Mouse (Mus musculus) embryonic facial prominence, embryonic 14.5 days (tissue): ENCODE measurements around the gene Ptger3. TPM values are rescaled to one million over a fixed set of nuclear protein-coding genes. Genes with fewer than 3 reads are reported as not detected.
A peak's percentile ranks its signal among the peaks of the same experiment; 100 is the strongest.

Source experiments
- ATAC-seq: fragments of 200-750 bp; cut with Nextera tagmentation; 2 replicates; pipeline ENCODE4 v1.8.0; 2017; ENCODE audit warnings: low read depth, moderate number of reproducible peaks, moderate TSS enrichment
- DNase-seq: peaks from one replicate; pipeline ENCODE4 v3.0.0-alpha.2; 2015; ENCODE audit warnings: low spot score
- H3K27ac ChIP-seq: fragments of 300-500 bp; sonication (generic); replicated peaks from 2 replicates; pipeline ENCODE4 v1.5.1; 2014; ENCODE audit warnings: low read depth, mild to moderate bottlenecking, low read length, moderate library complexity
- H3K27me3 ChIP-seq: fragments of 300-500 bp; sonication (generic); replicated peaks from 2 replicates; pipeline ENCODE4 v1.6.1; 2014; ENCODE audit warnings: low read length; ENCODE audit not compliant: control insufficient read depth, insufficient read depth
- H3K36me3 ChIP-seq: fragments of 300-500 bp; sonication (generic); 2 replicates; pipeline ENCODE4 v1.6.1; 2014; ENCODE audit warnings: low read length, mixed read lengths; ENCODE audit not compliant: control insufficient read depth, insufficient read depth
- H3K4me1 ChIP-seq: fragments of 300-500 bp; sonication (generic); 2 replicates; pipeline ENCODE4 v1.6.1; 2014; ENCODE audit warnings: antibody characterized with exemption, low read length; ENCODE audit not compliant: control insufficient read depth, insufficient read depth
- H3K4me2 ChIP-seq: fragments of 300-500 bp; sonication (generic); 2 replicates; pipeline ENCODE4 v1.6.1; 2014; ENCODE audit warnings: low read depth, mild to moderate bottlenecking, low read length, moderate library complexity, mixed read lengths
- H3K4me3 ChIP-seq: fragments of 300-500 bp; sonication (generic); 2 replicates; pipeline ENCODE4 v1.5.1; 2014; ENCODE audit warnings: low read depth, mild to moderate bottlenecking, low read length
- H3K9ac ChIP-seq: fragments of 300-500 bp; sonication (generic); 2 replicates; pipeline ENCODE4 v1.6.1; 2014; ENCODE audit warnings: low read depth, mild to moderate bottlenecking, low read length, moderate library complexity, mixed read lengths
- H3K9me3 ChIP-seq: fragments of 300-500 bp; sonication (generic); 2 replicates; pipeline ENCODE4 v1.6.1; 2016; ENCODE audit warnings: low read length; ENCODE audit not compliant: control insufficient read depth
- WGBS: fragments of 180-500 bp; shearing (Covaris S2); extraction: QIAGEN DNeasy Blood & Tissue Kit; methylation state at CpG from one replicate; pipeline ENCODE4 v1.1.7; 2014; 5-methylcytosine and 5-hydroxymethylcytosine counted together
- polyA plus RNA-seq: library from polyadenylated mRNA; unstranded; fragments of >200 nt; fragmentation: Nextera tagmentation; extraction: Ambion mirVana; gene quantifications from 2 replicates; pipeline ENCODE4 v1.2.1, GENCODE M21; 2014

Ptger3 gene
- polyA plus RNA-seq, 1 experiment from 2014 or later: 12.0 TPM

DNA sequence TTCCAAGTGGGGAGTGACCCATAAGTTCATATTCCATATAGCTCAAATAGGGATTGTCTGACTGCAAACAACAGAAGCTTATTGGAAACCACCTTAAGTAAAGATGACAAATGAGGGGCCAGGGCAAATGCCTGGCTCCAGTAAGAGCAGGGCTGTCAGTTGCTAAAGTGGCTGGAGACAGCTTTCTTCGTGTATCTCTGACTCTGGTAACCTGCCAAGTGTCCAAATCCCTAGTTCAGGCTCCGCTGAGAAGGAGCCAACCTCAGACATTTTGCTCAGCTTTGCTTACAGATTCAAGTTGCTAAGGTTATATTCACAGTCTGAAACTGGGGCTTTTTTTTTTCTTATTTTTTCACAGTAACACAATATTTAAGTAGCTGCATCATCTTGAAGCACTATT, 12.7 kb downstream of the Ptger3 start:
- ATAC-seq: no peak
- DNase-seq: peak; percentile 45
- H3K9ac ChIP-seq: no peak overlapping the region
- H3K36me3 ChIP-seq: no peaks in the 10 kb centered on the region
- no peak overlapping the region for H3K27ac ChIP-seq
- H3K4me1 ChIP-seq: peaks cover 17% of the 10 kb centered on the region; the same call in 1 of the 2 replicates
- H3K4me2 ChIP-seq: no peak overlapping the region
- no peak overlapping the region for H3K4me3 ChIP-seq
- WGBS: 47% methylated on average over 2 of the region's 2 CpGs
- no peaks in the 10 kb centered on the region for H3K27me3 ChIP-seq
- no peaks in the 10 kb centered on the region for H3K9me3 ChIP-seq

DNA sequence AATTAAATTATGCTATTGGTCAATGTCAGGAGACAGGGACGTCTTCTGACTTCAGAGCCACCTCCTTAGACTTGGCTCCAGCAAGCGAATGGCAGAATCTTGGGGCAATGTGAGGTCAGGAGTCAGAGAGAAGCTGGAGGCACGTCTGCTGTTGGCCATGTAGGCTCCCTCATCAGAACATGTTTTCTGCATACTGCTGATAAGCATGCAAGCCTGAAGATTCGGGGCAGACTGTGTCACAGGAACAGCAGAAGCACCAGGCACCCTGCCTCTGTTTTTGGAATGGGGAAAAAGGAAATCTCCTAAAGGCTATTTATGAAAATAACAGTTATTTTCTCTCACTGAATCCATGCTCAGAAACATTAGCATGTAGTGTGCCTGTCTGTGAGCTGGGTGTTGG, 13.6 kb downstream of the Ptger3 start:
- WGBS: 73% methylated on average over 4 of the region's 4 CpGs
- H3K4me3 ChIP-seq: no peak overlapping the region
- ATAC-seq: no peak

DNA sequence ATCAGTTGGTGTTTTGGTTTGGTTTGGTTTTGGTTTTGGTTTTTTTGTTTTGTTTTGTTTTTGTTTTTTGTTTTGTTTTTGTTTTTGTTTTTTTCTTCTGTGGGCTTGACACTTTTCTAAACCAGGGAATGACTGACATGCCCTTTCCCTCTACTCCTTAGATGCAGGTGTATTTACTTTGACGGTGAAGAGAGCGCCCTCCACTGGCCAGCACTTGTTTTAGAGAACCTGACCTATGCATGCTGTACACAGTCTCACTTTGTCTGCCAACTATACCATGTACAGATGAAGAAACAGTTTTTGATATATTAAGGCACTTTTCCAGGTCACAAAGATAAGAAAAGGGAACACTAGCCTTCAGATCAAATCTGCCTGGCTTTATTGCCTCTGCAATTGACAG, 15.1 kb downstream of the Ptger3 start:
- Histone ChIP-seq H3K9me3 (no peaks in the 10 kb centered on the region), H3K4me2 (no peak overlapping the region), H3K27ac (no peak overlapping the region), H3K27me3 (no peaks in the 10 kb centered on the region), H3K36me3 (no peaks in the 10 kb centered on the region), H3K9ac (no peak overlapping the region), H3K4me1 (peaks cover 17% of the 10 kb centered on the region; the same call in 1 of the 2 replicates), H3K4me3 (no peak overlapping the region)
- DNase-seq (no peak), ATAC-seq (no peak)
- 36% methylated on average over 2 of the region's 2 CpGs for WGBS

More for the DNA sequence above, 13.6 kb downstream of the Ptger3 start:
- Histone ChIP-seq H3K9me3 (no peaks in the 10 kb centered on the region), H3K27me3 (no peaks in the 10 kb centered on the region), H3K4me2 (no peak overlapping the region), H3K4me1 (peaks cover 17% of the 10 kb centered on the region; the same call in 1 of the 2 replicates), H3K27ac (no peak overlapping the region), H3K9ac (no peak overlapping the region), H3K36me3 (no peaks in the 10 kb centered on the region)
- no peak for DNase-seq

DNA sequence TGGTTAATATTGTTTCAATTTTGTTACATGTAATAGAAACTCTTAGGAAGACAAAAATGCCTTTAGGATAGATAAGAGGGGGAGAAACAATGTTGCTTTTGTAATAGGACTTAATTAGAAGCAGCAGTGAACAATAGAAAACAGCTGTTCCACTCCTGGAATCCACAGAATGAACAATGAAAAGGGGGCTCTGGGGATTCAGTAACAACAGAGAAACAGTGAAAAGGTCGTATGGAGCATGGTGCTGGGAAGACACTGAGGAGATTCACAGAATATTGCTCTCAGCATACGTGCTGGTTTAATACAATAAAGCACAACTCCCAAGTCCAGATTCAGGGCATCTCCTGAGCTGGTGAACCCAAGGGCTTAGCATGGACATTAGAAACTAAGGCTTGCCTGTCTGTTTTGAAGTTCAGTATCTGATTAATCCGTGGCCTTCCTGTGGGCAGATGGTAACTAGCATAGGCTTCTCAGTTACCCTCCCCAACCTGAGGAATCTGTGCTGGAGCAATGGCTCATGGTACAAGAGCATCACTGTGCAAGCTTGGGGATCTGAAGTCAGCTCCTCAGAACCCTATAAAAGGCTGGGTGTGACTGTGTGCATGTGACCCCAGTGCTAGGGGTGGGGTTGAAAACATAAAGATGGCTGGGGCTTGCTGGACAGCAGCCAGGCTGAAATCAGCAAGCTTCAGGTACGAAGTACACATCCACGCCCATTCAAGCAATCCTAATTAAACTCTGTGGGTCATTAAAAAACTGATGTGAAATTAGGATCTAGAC, 16.1 kb downstream of the Ptger3 start:
- Histone ChIP-seq H3K9ac (no peak overlapping the region), H3K4me2 (no peak overlapping the region), H3K4me3 (no peak overlapping the region), H3K9me3 (no peaks in the 10 kb centered on the region), H3K4me1 (0 out of 2 replicates have a peak, but pooled peaks cover 12% of the 10 kb centered on the region), H3K36me3 (no peaks in the 10 kb centered on the region), H3K27ac (0 out of 2 replicates have a peak overlapping the region, but pooled peaks have one; percentile 11), H3K27me3 (no peaks in the 10 kb centered on the region)
- DNase-seq (peak; percentile 85), ATAC-seq (peak; percentile 85)
- 35% methylated on average over 5 of the region's 5 CpGs for WGBS

DNA sequence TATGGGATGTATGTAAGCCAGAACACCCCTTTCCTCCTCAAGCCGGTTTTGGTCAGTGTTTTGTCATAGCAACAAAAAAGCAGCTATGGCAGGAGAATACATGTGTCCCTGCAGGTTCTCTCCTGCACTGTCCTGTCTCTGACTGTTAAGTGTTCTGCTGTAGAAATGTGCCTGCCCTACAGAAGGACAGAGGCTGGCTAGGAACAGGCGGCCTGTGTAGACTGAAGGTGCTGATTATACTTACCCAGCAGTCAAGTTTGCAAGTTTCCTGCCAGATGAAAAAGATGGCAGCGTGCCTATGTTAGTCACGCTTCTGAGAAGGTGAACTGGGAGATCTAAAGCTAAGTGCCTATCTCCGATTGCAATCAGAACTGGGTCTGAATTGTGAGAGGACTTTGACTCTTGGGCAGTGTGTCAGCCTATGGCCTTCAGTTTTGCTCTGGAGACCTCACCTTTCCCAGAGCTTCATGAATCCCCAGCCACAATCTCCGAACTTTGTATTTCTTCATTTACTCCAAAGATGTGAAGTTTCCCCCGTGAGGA, 31.2 kb downstream of the Ptger3 start:
- no peaks in the 10 kb centered on the region for H3K9me3 ChIP-seq
- no peak overlapping the region for H3K4me3 ChIP-seq
- DNase-seq (peak; percentile 34), ATAC-seq (no peak)
- no peak overlapping the region for H3K27ac ChIP-seq
- H3K27me3 ChIP-seq: no peaks in the 10 kb centered on the region
- 59% methylated on average over 7 of the region's 7 CpGs for WGBS
- H3K4me1 ChIP-seq: no peaks in the 10 kb centered on the region
- no peak overlapping the region for H3K9ac ChIP-seq
- H3K36me3 ChIP-seq: no peaks in the 10 kb centered on the region
- H3K4me2 ChIP-seq: no peak overlapping the region

DNA sequence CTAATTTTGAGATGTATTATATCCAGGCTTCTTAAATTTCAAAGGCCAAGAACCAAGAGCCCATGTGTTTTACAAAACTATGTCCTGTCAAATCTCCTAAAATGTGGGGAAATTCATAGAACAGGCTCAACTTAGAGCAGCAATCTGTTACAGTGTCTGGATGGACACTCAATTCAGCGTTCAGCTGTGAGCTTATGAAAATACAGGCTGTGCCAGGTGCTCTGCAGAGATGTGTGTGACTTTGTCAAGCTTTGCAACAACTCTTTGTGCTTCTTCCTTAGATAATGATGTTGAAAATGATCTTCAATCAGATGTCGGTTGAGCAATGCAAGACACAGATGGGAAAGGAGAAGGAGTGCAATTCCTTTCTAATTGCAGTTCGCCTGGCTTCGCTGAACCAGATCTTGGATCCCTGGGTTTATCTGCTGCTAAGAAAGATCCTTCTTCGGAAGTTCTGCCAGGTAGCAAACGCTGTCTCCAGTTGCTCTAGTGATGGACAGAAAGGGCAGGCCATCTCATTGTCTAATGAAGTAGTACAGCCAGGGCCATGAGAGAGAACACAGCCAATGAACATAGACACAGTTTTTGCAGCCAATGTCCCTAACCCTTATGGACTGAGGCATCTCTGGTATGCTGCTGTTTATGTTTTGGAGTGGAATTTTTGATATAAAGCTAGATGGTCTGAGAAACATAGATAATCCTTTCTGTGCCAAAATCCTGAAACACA, 38.2 kb downstream of the Ptger3 start:
- Histone ChIP-seq H3K4me2 (no peak overlapping the region), H3K9me3 (no peaks in the 10 kb centered on the region), H3K27ac (no peak overlapping the region), H3K4me1 (no peaks in the 10 kb centered on the region), H3K4me3 (no peak overlapping the region), H3K36me3 (no peaks in the 10 kb centered on the region), H3K9ac (no peak overlapping the region), H3K27me3 (no peaks in the 10 kb centered on the region)
- DNase-seq (no peak), ATAC-seq (no peak)
- WGBS: 73% methylated on average over 6 of the region's 6 CpGs

DNA sequence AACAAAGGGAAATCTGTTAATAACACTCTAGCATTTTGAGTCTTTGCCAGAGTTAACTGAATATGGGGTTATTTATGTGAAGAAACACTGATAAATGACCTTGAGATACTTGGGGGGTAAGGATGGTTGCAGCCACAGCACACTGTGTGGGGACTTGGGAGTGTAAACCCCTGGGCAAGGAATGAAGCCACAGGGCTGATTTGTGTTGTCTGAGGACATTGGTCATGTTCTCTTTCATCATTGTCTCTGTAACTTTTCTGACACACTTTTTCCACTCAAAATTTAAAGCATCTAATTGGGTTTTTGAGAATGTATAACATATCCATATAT, 38.7 kb downstream of the Ptger3 start:
- ATAC-seq (no peak), DNase-seq (no peak)
- Histone ChIP-seq H3K4me2 (no peak overlapping the region), H3K4me3 (no peak overlapping the region), H3K36me3 (no peaks in the 10 kb centered on the region), H3K9me3 (no peaks in the 10 kb centered on the region), H3K27ac (no peak overlapping the region), H3K4me1 (no peaks in the 10 kb centered on the region), H3K27me3 (no peaks in the 10 kb centered on the region), H3K9ac (no peak overlapping the region)

DNA sequence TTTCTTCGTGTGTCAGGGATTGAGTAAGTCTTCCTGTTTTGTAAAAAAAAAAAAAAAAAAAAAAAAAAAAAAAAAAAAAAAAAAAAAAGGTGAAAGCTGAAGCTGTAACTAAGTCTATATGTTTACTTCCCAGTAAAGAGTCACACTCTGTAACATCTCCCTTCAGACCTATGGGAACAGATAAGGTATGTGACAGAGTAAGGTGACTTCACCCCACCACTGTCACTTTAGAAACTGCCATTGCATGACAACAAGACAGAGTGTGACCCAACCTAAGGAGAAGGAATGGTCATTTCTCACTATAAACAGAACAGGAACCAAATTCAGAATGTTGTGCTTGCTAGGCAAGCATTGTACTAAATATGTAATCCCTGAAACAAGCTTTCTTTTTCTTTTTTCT, 46.9 kb downstream of the Ptger3 start:
- no peak for DNase-seq

More for the DNA sequence above, 46.9 kb downstream of the Ptger3 start:
- WGBS: 18% methylated on average over 1 of the region's 1 CpGs
- no peaks in the 10 kb centered on the region for H3K4me1 ChIP-seq
- H3K27ac ChIP-seq: no peak overlapping the region
- no peaks in the 10 kb centered on the region for H3K27me3 ChIP-seq
- H3K4me3 ChIP-seq: no peak overlapping the region
- no peak for ATAC-seq
- no peaks in the 10 kb centered on the region for H3K9me3 ChIP-seq
- H3K4me2 ChIP-seq: no peak overlapping the region
- no peak overlapping the region for H3K9ac ChIP-seq
- no peaks in the 10 kb centered on the region for H3K36me3 ChIP-seq
